Mouse (Mus musculus) CH12F3 (cell line): ENCODE results near the gene Gzf1.

Source experiments
- in situ Hi-C: fragments of 300-500 bp; cut with MboI; formaldehyde crosslinking; loops from 2 replicates; pipeline ENCODE4 v1.14.3; 2020; ENCODE audit warnings: low sequenced_read_pairs

The Gzf1 gene

GRCm38 (mm10) chr2:148698571-148698970 is 17.7 kb downstream of the Gzf1 start:
- in situ Hi-C loops: no loop called here

GRCm38 (mm10) chr2:148706409-148707201 is 25.8 kb downstream of the Gzf1 start:
- in situ Hi-C loops: loop anchor here (25.0 kb wide), 1 partner anchor 594 kb away; no protein-coding TSS in a partner anchor

GRCm38 (mm10) chr2:148707202-148707530 is 26.3 kb downstream of the Gzf1 start:
- in situ Hi-C loops: loop anchor here (25.0 kb wide), 1 partner anchor 595 kb away; no protein-coding TSS in a partner anchor

- in situ Hi-C loops: loop anchor here (25.0 kb wide), 1 partner anchor 600 kb away; no protein-coding TSS in a partner anchor
Observed at GRCm38 (mm10) chr2:148712326-148712725, 31.5 kb downstream of the Gzf1 start.

GRCm38 (mm10) chr2:148717072-148717471 is 36.2 kb downstream of the Gzf1 start:
- in situ Hi-C loops: loop anchor here (25.0 kb wide), 1 partner anchor 605 kb away; no protein-coding TSS in a partner anchor

GRCm38 (mm10) chr2:148719271-148719995 is 38.6 kb downstream of the Gzf1 start:
- in situ Hi-C loops: loop anchor here (25.0 kb wide), 1 partner anchor 607 kb away; no protein-coding TSS in a partner anchor

- in situ Hi-C loops: no loop called here
Observed at GRCm38 (mm10) chr2:148731614-148732326, 50.9 kb downstream of the Gzf1 start.

GRCm38 (mm10) chr2:148732327-148733000 is 51.6 kb downstream of the Gzf1 start, which contains the start of gene Napb:
Napb (minus strand) TSS chr2:148732467.
- in situ Hi-C loops: no loop called here
